Mouse (Mus musculus): ENCODE data around the gene Dnajb14. TPM values are rescaled to one million over a fixed set of nuclear protein-coding genes. Genes with fewer than 3 reads are reported as not detected.

Gene Dnajb14
- polyA plus RNA-seq, 1 experiment from 2014 or later: 9.3 TPM

DNA sequence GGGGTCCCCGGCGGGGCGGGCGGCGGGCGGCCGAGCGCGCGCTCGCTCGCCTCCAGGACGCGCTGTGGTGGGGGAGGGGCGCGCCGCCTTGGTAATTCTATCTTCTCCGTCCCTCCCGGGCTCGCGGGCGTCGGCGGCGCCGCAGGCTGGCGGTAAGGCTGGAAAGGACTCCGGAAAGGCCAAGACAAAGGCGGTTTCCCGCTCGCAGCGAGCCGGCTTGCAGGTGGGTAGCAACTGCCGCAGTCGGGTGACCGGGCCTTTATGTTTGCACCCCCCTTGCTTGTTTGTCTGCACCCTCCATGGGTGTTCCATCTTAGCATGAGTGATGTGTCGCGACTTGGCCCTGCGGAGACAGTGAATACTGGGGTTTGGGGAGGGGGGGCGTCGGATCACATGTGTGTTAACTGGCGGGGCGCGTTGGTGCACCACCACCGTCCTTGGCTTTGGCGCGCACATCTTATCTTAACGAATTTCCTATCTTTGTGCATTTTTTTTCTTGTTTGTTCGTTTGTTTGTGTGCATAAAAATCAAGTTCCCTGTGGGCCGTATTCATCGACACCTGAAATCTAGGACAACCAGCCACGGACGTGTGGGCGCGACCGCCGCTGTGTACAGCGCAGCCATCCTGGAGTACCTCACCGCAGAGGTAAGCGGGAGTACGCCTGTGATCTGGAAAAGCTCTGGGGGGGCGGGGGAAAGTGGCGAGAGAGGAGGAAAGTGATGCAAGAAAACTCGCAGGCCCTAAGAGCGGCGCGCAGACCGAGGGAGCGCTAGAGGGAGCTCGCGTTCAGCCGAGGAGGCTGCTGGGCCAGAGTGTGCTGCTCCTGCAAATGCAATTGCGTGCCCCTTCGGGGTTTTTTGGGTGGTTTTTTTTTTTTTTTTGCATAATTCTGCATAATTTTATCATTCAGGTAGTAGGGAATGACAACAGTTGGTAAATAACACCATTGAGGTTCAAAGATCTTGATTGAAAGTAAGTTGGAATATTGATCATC lies 2.2 kb upstream of the Dnajb14 start:
- Histone ChIP-seq H3K9me3 (ENCODE audit: control insufficient read depth, low read depth, low read length) (no peaks in the 10 kb centered on the region), H3K4me3 (ENCODE audit: low read depth, low read length) (peak overlapping the region; percentile 75), H3K27me3 (ENCODE audit: control insufficient read depth, insufficient read depth, low read length) (no peaks in the 10 kb centered on the region), H3K4me1 (ENCODE audit: control insufficient read depth, insufficient read depth, low read length) (peaks cover 10% of the 10 kb centered on the region), H3K36me3 (ENCODE audit: control insufficient read depth, insufficient read depth, low read length) (no peaks in the 10 kb centered on the region), H3K27ac (ENCODE audit: low read length) (peak overlapping the region; percentile 99), H3K4me2 (replicated peaks; ENCODE audit: low read depth, low read length) (peak overlapping the region; percentile 51), H3K9ac (replicated peaks; ENCODE audit: low read depth, low read length) (peak overlapping the region; percentile 95)
- under 1% methylated on average over 55 of the region's 74 CpGs for WGBS
- peak; percentile 51 for ATAC-seq (ENCODE audit: insufficient number of reproducible peaks, insufficient read depth, low FRiP score, low read depth)

DNA sequence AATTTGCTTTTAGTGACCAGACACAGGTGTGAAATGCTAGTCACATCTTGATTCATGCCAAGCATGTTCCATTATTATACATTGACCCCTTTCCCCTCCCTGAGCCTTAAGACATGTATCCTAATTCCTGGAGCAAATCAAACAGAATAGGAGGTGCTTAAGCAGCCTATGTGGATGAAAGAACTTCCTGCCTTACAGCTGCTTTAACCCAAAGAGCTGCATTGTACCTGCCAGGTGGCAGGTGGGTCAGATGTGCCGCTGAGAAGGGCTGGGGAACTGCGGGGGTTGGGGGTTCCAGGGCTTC lies 390 bp upstream of the Dnajb14 start:
- ATAC-seq (ENCODE audit: insufficient number of reproducible peaks, insufficient read depth, low FRiP score, low read depth): no peak
- no peaks in the 10 kb centered on the region for H3K9me3 ChIP-seq (ENCODE audit: control insufficient read depth, low read depth, low read length)
- peak overlapping the region; percentile 61 for H3K4me3 ChIP-seq (ENCODE audit: low read depth, low read length)
- H3K36me3 ChIP-seq (ENCODE audit: control insufficient read depth, insufficient read depth, low read length): no peaks in the 10 kb centered on the region
- 0% methylated on average over 2 of the region's 2 CpGs for WGBS
- peak overlapping the region; percentile 71 for H3K4me2 ChIP-seq (replicated peaks; ENCODE audit: low read depth, low read length)
- H3K27me3 ChIP-seq (ENCODE audit: control insufficient read depth, insufficient read depth, low read length): no peaks in the 10 kb centered on the region
- peak overlapping the region; percentile 82 for H3K9ac ChIP-seq (replicated peaks; ENCODE audit: low read depth, low read length)
- peak overlapping the region; percentile 93 for H3K27ac ChIP-seq (ENCODE audit: low read length)
- H3K4me1 ChIP-seq (ENCODE audit: control insufficient read depth, insufficient read depth, low read length): peaks cover 10% of the 10 kb centered on the region

DNA sequence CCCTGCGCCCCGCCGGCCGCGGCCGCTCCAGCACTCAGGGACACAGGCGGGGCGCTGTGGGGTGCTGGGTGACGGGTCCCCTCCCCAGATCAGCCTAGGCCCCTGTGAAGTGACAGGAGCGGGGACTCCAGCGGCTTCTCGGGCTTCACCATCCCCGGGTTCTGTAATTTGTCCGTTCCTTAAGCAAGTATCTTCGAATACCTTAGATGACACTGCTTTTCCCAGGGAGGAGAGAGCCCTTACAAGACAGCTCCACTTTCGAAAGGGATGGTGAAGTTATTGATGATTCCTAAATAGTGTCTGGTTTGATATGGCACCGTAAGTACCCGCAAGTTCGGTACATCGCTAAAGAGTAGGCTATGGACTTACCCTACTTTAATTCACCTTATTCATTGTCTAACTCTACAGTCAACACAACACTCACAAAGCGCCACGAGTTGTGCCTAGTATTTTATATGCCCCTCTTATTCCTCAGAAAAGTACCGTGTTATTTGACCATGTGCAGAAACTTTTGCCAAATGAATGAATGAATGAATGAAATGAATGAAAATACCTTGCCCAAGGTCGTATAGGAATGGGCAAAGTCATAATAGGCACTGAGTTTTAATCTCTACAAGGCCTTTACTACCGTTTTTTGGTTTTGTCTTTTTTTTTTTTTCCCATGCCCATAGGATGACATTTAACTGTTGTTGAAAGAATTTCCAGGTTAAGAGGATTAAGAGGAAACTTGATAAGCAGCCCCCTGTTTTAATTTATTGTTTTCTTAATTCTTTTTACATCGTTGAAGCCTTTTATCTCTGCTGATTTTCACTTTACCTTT lies 829 bp downstream of the Dnajb14 start:
- Histone ChIP-seq H3K36me3 (ENCODE audit: control insufficient read depth, insufficient read depth, low read length) (no peaks in the 10 kb centered on the region), H3K4me1 (ENCODE audit: control insufficient read depth, insufficient read depth, low read length) (peaks cover 10% of the 10 kb centered on the region), H3K4me3 (ENCODE audit: low read depth, low read length) (peak overlapping the region; percentile 61), H3K27ac (ENCODE audit: low read length) (peak overlapping the region; percentile 93), H3K9ac (replicated peaks; ENCODE audit: low read depth, low read length) (peak overlapping the region; percentile 82), H3K4me2 (replicated peaks; ENCODE audit: low read depth, low read length) (peak overlapping the region; percentile 71), H3K9me3 (ENCODE audit: control insufficient read depth, low read depth, low read length) (no peaks in the 10 kb centered on the region), H3K27me3 (ENCODE audit: control insufficient read depth, insufficient read depth, low read length) (no peaks in the 10 kb centered on the region)
- WGBS: 4% methylated on average over 26 of the region's 26 CpGs
- ATAC-seq (ENCODE audit: insufficient number of reproducible peaks, insufficient read depth, low FRiP score, low read depth): no peak

DNA sequence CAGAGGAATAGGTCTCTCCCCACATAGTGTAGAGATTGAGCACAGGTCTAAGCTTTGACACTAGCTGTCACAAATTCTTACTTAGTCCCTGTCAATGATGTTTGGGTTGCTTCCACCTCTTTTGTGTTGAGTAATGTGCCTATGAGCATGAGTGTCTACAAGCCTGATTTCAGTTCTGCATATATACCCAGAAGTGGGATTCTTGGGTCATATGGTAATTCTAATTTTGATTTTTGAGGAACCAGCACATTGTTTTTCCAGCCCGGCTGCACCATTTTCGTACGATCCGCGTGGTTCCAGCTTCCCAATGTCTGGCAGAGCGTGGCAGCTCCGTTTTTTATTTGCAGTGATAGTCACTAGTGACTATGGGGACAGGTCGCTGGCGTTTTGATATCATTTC lies 1.9 kb downstream of the Dnajb14 start:
- Histone ChIP-seq H3K4me3 (ENCODE audit: low read depth, low read length) (no peak overlapping the region), H3K4me2 (replicated peaks; ENCODE audit: low read depth, low read length) (no peak overlapping the region), H3K9me3 (ENCODE audit: control insufficient read depth, low read depth, low read length) (no peaks in the 10 kb centered on the region), H3K9ac (replicated peaks; ENCODE audit: low read depth, low read length) (no peak overlapping the region), H3K4me1 (ENCODE audit: control insufficient read depth, insufficient read depth, low read length) (peaks cover 10% of the 10 kb centered on the region), H3K27ac (ENCODE audit: low read length) (no peak overlapping the region), H3K36me3 (ENCODE audit: control insufficient read depth, insufficient read depth, low read length) (no peaks in the 10 kb centered on the region), H3K27me3 (ENCODE audit: control insufficient read depth, insufficient read depth, low read length) (no peaks in the 10 kb centered on the region)
- WGBS: 84% methylated on average over 9 of the region's 9 CpGs
- ATAC-seq (ENCODE audit: insufficient number of reproducible peaks, insufficient read depth, low FRiP score, low read depth): no peak

DNA sequence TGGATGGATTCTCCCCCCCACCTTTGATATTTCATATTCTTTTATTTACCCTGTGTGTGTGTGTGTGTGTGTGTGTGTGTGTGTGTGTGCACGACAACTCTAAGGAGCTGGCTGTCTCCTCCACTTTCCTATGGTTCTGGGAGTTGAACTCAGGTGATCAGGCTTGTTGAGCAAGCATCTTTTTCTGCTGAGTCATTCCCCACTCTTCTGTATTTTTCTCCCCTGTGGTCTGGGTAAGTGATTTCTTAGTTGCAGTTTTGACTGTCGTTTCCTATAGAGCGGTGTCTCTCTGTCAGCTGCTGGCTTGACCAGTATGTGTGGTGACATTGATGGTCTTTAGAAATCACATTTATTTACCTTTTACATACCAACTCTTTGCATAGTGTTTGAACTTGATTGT lies 11.8 kb downstream of the Dnajb14 start:
- Histone ChIP-seq H3K36me3 (ENCODE audit: control insufficient read depth, insufficient read depth, low read length) (no peaks in the 10 kb centered on the region), H3K27me3 (ENCODE audit: control insufficient read depth, insufficient read depth, low read length) (no peaks in the 10 kb centered on the region), H3K27ac (ENCODE audit: low read length) (no peak overlapping the region), H3K9ac (replicated peaks; ENCODE audit: low read depth, low read length) (no peak overlapping the region), H3K4me1 (ENCODE audit: control insufficient read depth, insufficient read depth, low read length) (no peaks in the 10 kb centered on the region), H3K4me2 (replicated peaks; ENCODE audit: low read depth, low read length) (no peak overlapping the region), H3K9me3 (ENCODE audit: control insufficient read depth, low read depth, low read length) (no peaks in the 10 kb centered on the region), H3K4me3 (ENCODE audit: low read depth, low read length) (no peak overlapping the region)
- WGBS: 65% methylated on average over 3 of the region's 3 CpGs
- no peak for ATAC-seq (ENCODE audit: insufficient number of reproducible peaks, insufficient read depth, low FRiP score, low read depth)

DNA sequence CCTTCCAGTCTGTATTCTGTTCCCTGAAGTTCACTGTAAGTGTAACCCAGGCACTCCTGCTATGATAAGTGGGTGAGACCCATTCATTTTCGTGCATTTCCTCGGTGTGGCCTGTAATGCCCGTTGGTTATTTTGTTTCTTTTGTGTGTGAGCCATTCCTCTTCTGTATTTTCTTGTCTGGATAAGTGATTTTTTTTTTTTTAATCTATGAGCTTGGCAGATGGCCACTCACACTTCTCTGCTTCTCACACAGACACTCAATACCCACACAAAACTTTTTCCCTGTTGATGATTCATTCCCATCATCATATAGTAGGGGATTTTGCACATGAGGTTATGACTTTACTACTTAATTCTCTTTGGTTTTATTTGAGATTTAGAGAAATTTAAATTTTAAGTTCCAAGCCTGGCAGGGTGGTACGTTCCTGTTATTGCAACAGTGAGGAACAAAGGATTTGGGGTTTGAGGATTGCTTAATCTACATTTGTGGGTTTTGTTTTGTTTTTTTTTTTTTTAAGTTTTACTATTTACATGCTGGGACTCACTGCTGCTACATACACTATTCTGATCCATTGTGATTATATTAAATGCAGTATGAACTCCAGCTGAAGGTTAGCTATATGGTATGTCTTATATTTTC lies 12.8 kb downstream of the Dnajb14 start:
- Histone ChIP-seq H3K4me1 (ENCODE audit: control insufficient read depth, insufficient read depth, low read length) (no peaks in the 10 kb centered on the region), H3K9me3 (ENCODE audit: control insufficient read depth, low read depth, low read length) (no peaks in the 10 kb centered on the region), H3K4me3 (ENCODE audit: low read depth, low read length) (no peak overlapping the region)

DNA sequence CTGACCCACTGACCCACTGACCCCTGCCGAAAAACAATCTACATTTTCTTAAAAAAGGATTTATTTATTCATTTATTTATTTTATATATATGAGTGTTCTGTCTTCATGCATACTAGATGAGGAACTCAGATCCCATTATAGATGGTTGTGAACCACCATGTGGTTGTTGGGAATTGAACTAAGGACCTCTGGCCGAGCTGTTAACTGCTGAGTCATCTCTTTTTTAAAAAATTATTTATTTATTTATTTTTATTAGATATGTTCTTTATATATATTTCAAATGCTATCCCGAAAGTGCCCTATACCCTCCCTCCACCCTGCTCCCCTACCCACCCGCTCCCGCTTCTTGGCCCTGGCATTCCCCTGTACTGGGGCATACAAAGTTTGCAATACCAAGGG lies 13.6 kb downstream of the Dnajb14 start:
- ATAC-seq (ENCODE audit: insufficient number of reproducible peaks, insufficient read depth, low FRiP score, low read depth): no peak
- H3K4me3 ChIP-seq (ENCODE audit: low read depth, low read length): no peak overlapping the region
- H3K9ac ChIP-seq (replicated peaks; ENCODE audit: low read depth, low read length): no peak overlapping the region
- H3K9me3 ChIP-seq (ENCODE audit: control insufficient read depth, low read depth, low read length): no peaks in the 10 kb centered on the region
- WGBS: 85% methylated on average over 5 of the region's 5 CpGs
- no peaks in the 10 kb centered on the region for H3K27me3 ChIP-seq (ENCODE audit: control insufficient read depth, insufficient read depth, low read length)
- H3K27ac ChIP-seq (ENCODE audit: low read length): no peak overlapping the region
- H3K4me2 ChIP-seq (replicated peaks; ENCODE audit: low read depth, low read length): no peak overlapping the region
- no peaks in the 10 kb centered on the region for H3K36me3 ChIP-seq (ENCODE audit: control insufficient read depth, insufficient read depth, low read length)
- H3K4me1 ChIP-seq (ENCODE audit: control insufficient read depth, insufficient read depth, low read length): no peaks in the 10 kb centered on the region

More for the DNA sequence above, 12.8 kb downstream of the Dnajb14 start:
- 78% methylated on average over 4 of the region's 4 CpGs for WGBS
- Histone ChIP-seq H3K27ac (ENCODE audit: low read length) (no peak overlapping the region), H3K36me3 (ENCODE audit: control insufficient read depth, insufficient read depth, low read length) (no peaks in the 10 kb centered on the region), H3K27me3 (ENCODE audit: control insufficient read depth, insufficient read depth, low read length) (no peaks in the 10 kb centered on the region), H3K9ac (replicated peaks; ENCODE audit: low read depth, low read length) (no peak overlapping the region), H3K4me2 (replicated peaks; ENCODE audit: low read depth, low read length) (no peak overlapping the region)
- ATAC-seq (ENCODE audit: insufficient number of reproducible peaks, insufficient read depth, low FRiP score, low read depth): no peak

DNA sequence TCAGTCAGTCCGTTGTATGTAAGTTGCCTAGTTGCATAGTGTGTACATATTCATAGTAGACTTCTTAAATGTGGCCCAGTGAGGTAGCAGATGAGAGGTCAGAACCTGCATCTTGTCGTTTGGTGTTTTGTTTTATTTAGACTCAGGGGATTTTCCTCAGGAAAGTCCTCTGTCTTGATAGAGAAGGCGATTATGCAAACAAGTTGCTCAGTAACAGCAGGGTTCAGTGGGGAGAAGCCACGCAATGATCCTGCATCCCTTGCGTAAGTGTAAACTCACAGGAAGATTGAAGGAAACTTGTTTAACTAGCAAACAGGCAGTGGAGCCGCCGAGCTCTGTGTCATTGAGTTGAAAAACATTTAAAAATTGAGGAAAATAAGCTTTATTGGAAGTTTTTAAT lies 20.5 kb downstream of the Dnajb14 start:
- Histone ChIP-seq H3K9me3 (ENCODE audit: control insufficient read depth, low read depth, low read length) (no peaks in the 10 kb centered on the region), H3K4me1 (ENCODE audit: control insufficient read depth, insufficient read depth, low read length) (no peaks in the 10 kb centered on the region), H3K27me3 (ENCODE audit: control insufficient read depth, insufficient read depth, low read length) (no peaks in the 10 kb centered on the region), H3K36me3 (ENCODE audit: control insufficient read depth, insufficient read depth, low read length) (peaks cover 7% of the 10 kb centered on the region), H3K4me2 (replicated peaks; ENCODE audit: low read depth, low read length) (no peak overlapping the region), H3K4me3 (ENCODE audit: low read depth, low read length) (no peak overlapping the region), H3K9ac (replicated peaks; ENCODE audit: low read depth, low read length) (no peak overlapping the region), H3K27ac (ENCODE audit: low read length) (no peak overlapping the region)
- WGBS: 68% methylated on average over 7 of the region's 7 CpGs
- no peak for ATAC-seq (ENCODE audit: insufficient number of reproducible peaks, insufficient read depth, low FRiP score, low read depth)
